Mouse (Mus musculus) hindbrain, embryonic 13.5 days (tissue): Measurements from ENCODE around the gene Ccdc146. TPM values are rescaled to one million over a fixed set of nuclear protein-coding genes. Genes with fewer than 3 reads are reported as not detected.

Source experiments
- ATAC-seq: fragments of 200-750 bp; cut with Nextera tagmentation; 2 replicates; pipeline ENCODE4 v1.8.0; 2017; ENCODE audit warnings: moderate TSS enrichment; ENCODE audit not compliant: low FRiP score
- H3K27ac ChIP-seq: fragments of 300-500 bp; sonication (generic); 2 replicates; pipeline ENCODE4 v1.5.1; 2015; ENCODE audit warnings: inconsistent platforms, mild to moderate bottlenecking, moderate library complexity
- H3K27me3 ChIP-seq: fragments of 300-500 bp; sonication (generic); 2 replicates; pipeline ENCODE4 v1.6.1; 2015; ENCODE audit warnings: mild to moderate bottlenecking, inconsistent platforms
- H3K36me3 ChIP-seq: fragments of 300-500 bp; sonication (generic); 2 replicates; pipeline ENCODE4 v1.6.1; 2015; ENCODE audit warnings: mild to moderate bottlenecking, inconsistent platforms
- H3K4me1 ChIP-seq: fragments of 300-500 bp; sonication (generic); replicated peaks from 2 replicates; pipeline ENCODE4 v1.6.1; 2015; ENCODE audit warnings: inconsistent platforms
- H3K4me2 ChIP-seq: fragments of 300-500 bp; sonication (generic); 2 replicates; pipeline ENCODE4 v1.6.1; 2015; ENCODE audit warnings: inconsistent platforms, mild to moderate bottlenecking, moderate library complexity
- H3K4me3 ChIP-seq: fragments of 300-500 bp; sonication (generic); 2 replicates; pipeline ENCODE4 v1.5.1; 2015; ENCODE audit warnings: mild to moderate bottlenecking, inconsistent platforms
- H3K9ac ChIP-seq: fragments of 300-500 bp; sonication (generic); 2 replicates; pipeline ENCODE4 v1.6.1; 2015; ENCODE audit warnings: mild to moderate bottlenecking, inconsistent platforms
- H3K9me3 ChIP-seq: fragments of 300-500 bp; sonication (generic); 2 replicates; pipeline ENCODE4 v1.6.1; 2016; ENCODE audit warnings: inconsistent platforms
- WGBS: fragments of 180-500 bp; shearing (Covaris S2); methylation state at CpG from one replicate; pipeline ENCODE4 v1.1.7; 2015; 5-methylcytosine and 5-hydroxymethylcytosine counted together
- polyA plus RNA-seq: library from polyadenylated mRNA; unstranded; fragments of >200 nt; fragmentation: Nextera tagmentation; extraction: Ambion mirVana; gene quantifications from 2 replicates; pipeline ENCODE4 v1.2.1, GENCODE M21; 2015

Gene Ccdc146
- polyA plus RNA-seq, 1 experiment from 2014 or later, result 1.7 TPM

- 68% methylated on average over 6 of the region's 6 CpGs for WGBS
- no peak for ATAC-seq
- H3K27ac ChIP-seq, result no peak overlapping the region
- no peak overlapping the region for H3K9ac ChIP-seq
- H3K4me2 ChIP-seq, result no peak overlapping the region
- no peaks in the 10 kb centered on the region for H3K36me3 ChIP-seq
- no peaks in the 10 kb centered on the region for H3K27me3 ChIP-seq
- H3K4me3 ChIP-seq, result no peak overlapping the region
- H3K9me3 ChIP-seq, result no peaks in the 10 kb centered on the region
- no peaks in the 10 kb centered on the region for H3K4me1 ChIP-seq
Measured at GRCm38 (mm10) chr5:21246794-21247193, 177.7 kb downstream of the Ccdc146 start.

GRCm38 (mm10) chr5:21245241-21245640 lies 179.2 kb downstream of the Ccdc146 start:
- Histone ChIP-seq H3K27me3 (no peaks in the 10 kb centered on the region), H3K36me3 (no peaks in the 10 kb centered on the region), H3K4me3 (no peak overlapping the region), H3K9ac (no peak overlapping the region), H3K27ac (no peak overlapping the region), H3K4me1 (no peaks in the 10 kb centered on the region), H3K9me3 (no peaks in the 10 kb centered on the region), H3K4me2 (no peak overlapping the region)
- no peak for ATAC-seq
- 77% methylated on average over 1 of the region's 1 CpGs for WGBS

- Histone ChIP-seq H3K27me3 (no peaks in the 10 kb centered on the region), H3K36me3 (no peaks in the 10 kb centered on the region), H3K4me1 (no peaks in the 10 kb centered on the region), H3K4me2 (no peak overlapping the region), H3K9ac (no peak overlapping the region), H3K9me3 (no peaks in the 10 kb centered on the region), H3K27ac (no peak overlapping the region), H3K4me3 (no peak overlapping the region)
- no peak for ATAC-seq
- WGBS, result 91% methylated on average over 1 of the region's 1 CpGs
Measured at GRCm38 (mm10) chr5:21244575-21244974, 179.9 kb downstream of the Ccdc146 start.

Other genes starting within 250 kb of the Ccdc146 start
- 9.9 TPM in 2 replicates for gene Gsap, start 238.4 kb downstream of the Ccdc146 start, polyA plus RNA-seq
- 4.4 and 4.6 TPM in 2 replicates for gene Fgl2, start 52.0 kb downstream of the Ccdc146 start, polyA plus RNA-seq
- 6.1 and 6.2 TPM in 2 replicates for gene Fam185a, start 281 bp upstream of the Ccdc146 start, polyA plus RNA-seq
- gene Lrrc17, start 118.9 kb upstream of the Ccdc146 start, polyA plus RNA-seq, result 8.4 and 11.2 TPM in 2 replicates
- gene Fbxl13, start 221.0 kb upstream of the Ccdc146 start, polyA plus RNA-seq, result 0.31 and 0.58 TPM in 2 replicates
- gene Armc10, start 221.1 kb upstream of the Ccdc146 start, polyA plus RNA-seq, result 63.1 and 68.4 TPM in 2 replicates